Mouse (Mus musculus) spleen, adult 2 months (tissue): ENCODE data around the gene Abraxas1. TPM values are rescaled to one million over a fixed set of nuclear protein-coding genes. Genes with fewer than 3 reads are reported as not detected.

Experiments
- DNase-seq, 2 experiments: peaks; one replicate each; pipeline versions ENCODE4 v3.0.0 to v3.0.0-alpha.2; 2012 to 2021; ENCODE audit warnings: low spot score in 2 of 2, low read depth in 1 of 2
- H3K27ac ChIP-seq: fragments of 200-500 bp; 2 replicates; pipeline ENCODE4 v1.5.1; 2012; ENCODE audit warnings: low read length, inconsistent platforms; ENCODE audit not compliant: insufficient read depth
- H3K27me3 ChIP-seq: fragments of 200-500 bp; 2 replicates; pipeline ENCODE4 v1.6.1; 2012; ENCODE audit warnings: mild to moderate bottlenecking, moderate library complexity, low read length, inconsistent platforms; ENCODE audit not compliant: control insufficient read depth, insufficient read depth
- H3K36me3 ChIP-seq: fragments of 200-500 bp; 2 replicates; pipeline ENCODE4 v1.6.1; 2012; ENCODE audit warnings: mild to moderate bottlenecking, low read length, inconsistent platforms; ENCODE audit not compliant: control insufficient read depth, insufficient read depth
- H3K4me1 ChIP-seq: fragments of 200-500 bp; 2 replicates; pipeline ENCODE4 v1.6.1; 2011; ENCODE audit warnings: inconsistent platforms; ENCODE audit not compliant: control insufficient read depth, insufficient read depth, insufficient read length
- H3K4me3 ChIP-seq: fragments of 200-500 bp; 2 replicates; pipeline ENCODE4 v1.5.1; 2011; ENCODE audit warnings: mild to moderate bottlenecking, inconsistent platforms; ENCODE audit not compliant: insufficient read depth, insufficient read length; ENCODE audit errors: extremely low read depth
- CTCF ChIP-seq: fragments of 200-500 bp; IDR thresholded peaks from 2 replicates; pipeline ENCODE4 v1.5.1; 2011; ENCODE audit warnings: mild to moderate bottlenecking, inconsistent platforms; ENCODE audit not compliant: insufficient read depth, insufficient read length, insufficient replicate concordance; ENCODE audit errors: extremely low read depth
- POLR2A ChIP-seq: fragments of 200-500 bp; IDR thresholded peaks from 2 replicates; pipeline ENCODE4 v1.6.1; 2011; ENCODE audit warnings: low read depth, low read length, inconsistent platforms
- WGBS: fragments of 180-500 bp; shearing (Covaris S2); methylation state at CpG from one replicate; pipeline ENCODE4 v1.1.7; 2018; 5-methylcytosine and 5-hydroxymethylcytosine counted together
- polyA plus RNA-seq: library from polyadenylated mRNA; depleted of rRNA; stranded (reverse); fragments of >200 nt; gene quantifications from 2 replicates; pipeline ENCODE4 v1.2.3, GENCODE M21; 2012

Abraxas1 gene
- polyA plus RNA-seq, 1 experiment: 2.3 TPM

GRCm38 (mm10) chr5:100845485-100845847 is 24.7 kb upstream of the Abraxas1 start, which contains the start of gene Gpat3:
Gene Gpat3 (plus strand): TSS chr5:100845713.
- DNase-seq: no peak
- Histone ChIP-seq H3K27ac (peak within 1 kb of the TSS; percentile 21; the same call in 1 of the 2 replicates), H3K4me3 (peak within 1 kb of the TSS; percentile 68), H3K27me3 (no peaks in the 10 kb centered on the region), H3K36me3 (no peaks in the 10 kb centered on the region), H3K4me1 (0 out of 2 replicates have a peak, but pooled peaks cover 4% of the 10 kb centered on the region)
- WGBS: 3% methylated on average over 16 of the region's 16 CpGs
- TF ChIP-seq POLR2A: no peak
- no peak for TF ChIP-seq CTCF

- TF ChIP-seq POLR2A (no peak), CTCF (no peak)
- no peak for DNase-seq
Observed at GRCm38 (mm10) chr5:100844485-100844884, 23.7 kb upstream of the Abraxas1 start.

GRCm38 (mm10) chr5:100837907-100838306 is 17.1 kb upstream of the Abraxas1 start:
- WGBS: 91% methylated on average over 7 of the region's 7 CpGs

More at GRCm38 (mm10) chr5:100844485-100844884, 23.7 kb upstream of the Abraxas1 start:
- Histone ChIP-seq H3K4me1 (0 out of 2 replicates have a peak, but pooled peaks cover 4% of the 10 kb centered on the region), H3K27ac (no peak overlapping the region), H3K36me3 (no peaks in the 10 kb centered on the region), H3K4me3 (no peak overlapping the region), H3K27me3 (no peaks in the 10 kb centered on the region)
- 68% methylated on average over 3 of the region's 3 CpGs for WGBS

GRCm38 (mm10) chr5:100835862-100836538 is 15.2 kb upstream of the Abraxas1 start:
- H3K4me1 ChIP-seq: no peaks in the 10 kb centered on the region
- 68% methylated on average over 9 of the region's 9 CpGs for WGBS
- no peak overlapping the region for H3K4me3 ChIP-seq
- no peak for DNase-seq
- H3K27ac ChIP-seq: no peak overlapping the region
- no peaks in the 10 kb centered on the region for H3K27me3 ChIP-seq
- H3K36me3 ChIP-seq: no peaks in the 10 kb centered on the region
- TF ChIP-seq POLR2A (no peak), CTCF (no peak)

More at GRCm38 (mm10) chr5:100837907-100838306, 17.1 kb upstream of the Abraxas1 start:
- TF ChIP-seq CTCF (no peak), POLR2A (no peak)
- H3K4me1 ChIP-seq: no peaks in the 10 kb centered on the region
- H3K27ac ChIP-seq: no peak overlapping the region
- no peaks in the 10 kb centered on the region for H3K36me3 ChIP-seq
- no peak for DNase-seq
- no peaks in the 10 kb centered on the region for H3K27me3 ChIP-seq
- H3K4me3 ChIP-seq: no peak overlapping the region

GRCm38 (mm10) chr5:100833841-100834240 is 13.1 kb upstream of the Abraxas1 start:
- Histone ChIP-seq H3K27ac (no peak overlapping the region), H3K4me1 (no peaks in the 10 kb centered on the region), H3K27me3 (no peaks in the 10 kb centered on the region), H3K4me3 (no peak overlapping the region), H3K36me3 (no peaks in the 10 kb centered on the region)
- 86% methylated on average over 2 of the region's 2 CpGs for WGBS
- no peak for DNase-seq
- TF ChIP-seq POLR2A (no peak), CTCF (no peak)

GRCm38 (mm10) chr5:100832680-100833079 is 11.9 kb upstream of the Abraxas1 start:
- Histone ChIP-seq H3K36me3 (no peaks in the 10 kb centered on the region), H3K27me3 (no peaks in the 10 kb centered on the region), H3K27ac (no peak overlapping the region), H3K4me1 (no peaks in the 10 kb centered on the region), H3K4me3 (no peak overlapping the region)
- TF ChIP-seq POLR2A: no peak
- no peak for TF ChIP-seq CTCF
- no peak for DNase-seq
- WGBS: 90% methylated on average over 3 of the region's 3 CpGs

GRCm38 (mm10) chr5:100828701-100829100 is 7.9 kb upstream of the Abraxas1 start:
- no peaks in the 10 kb centered on the region for H3K36me3 ChIP-seq
- WGBS: 79% methylated on average over 3 of the region's 3 CpGs
- no peaks in the 10 kb centered on the region for H3K4me1 ChIP-seq
- H3K27me3 ChIP-seq: no peaks in the 10 kb centered on the region
- no peak overlapping the region for H3K27ac ChIP-seq
- no peak overlapping the region for H3K4me3 ChIP-seq
- no peak for DNase-seq
- TF ChIP-seq POLR2A: no peak
- TF ChIP-seq CTCF: no peak
